Mouse (Mus musculus) thymus, postnatal 0 days (tissue): ENCODE measurements around the gene Olfr1475. TPM values are rescaled to one million over a fixed set of nuclear protein-coding genes. Genes with fewer than 3 reads are reported as not detected.
"Not testable (repeated sequence)": the region's sequence is repeated elsewhere in the genome, so short reads cannot be mapped to it uniquely, and the experiment has no call there.

Experiments
- DNase-seq: peaks from one replicate; pipeline ENCODE4 v3.0.0-alpha.2; 2015; ENCODE audit warnings: low spot score
- polyA plus RNA-seq: library from polyadenylated mRNA; unstranded; fragments of >200 nt; fragmentation: Nextera tagmentation; extraction: Ambion mirVana; gene quantifications from 2 replicates; pipeline ENCODE4 v1.2.1, GENCODE M21; 2015

Olfr1475 gene
- not detected in 2 replicates for polyA plus RNA-seq

GRCm38 (mm10) chr19:13480096-13480495 is at the start of gene Olfr1475:
Gene Olfr1475 (minus strand): TSS chr19:13480196.
- no peak for DNase-seq

GRCm38 (mm10) chr19:13527613-13528012 is 47.6 kb upstream of the Olfr1475 start, which contains the start of gene Olfr1480:
Gene Olfr1480 (plus strand): TSS chr19:13527913.
- no peak for DNase-seq

GRCm38 (mm10) chr19:13500246-13500645 is 20.2 kb upstream of the Olfr1475 start, which contains the start of gene Olfr1477:
Gene Olfr1477 (plus strand): TSS chr19:13500546.
- DNase-seq = no peak

GRCm38 (mm10) chr19:13469265-13469664 is 10.7 kb downstream of the Olfr1475 start, which contains the start of gene Olfr1474:
Gene Olfr1474 (plus strand): TSS chr19:13469565.
- not testable (repeated sequence) for DNase-seq

- DNase-seq = no peak
Measured at GRCm38 (mm10) chr19:13455986-13456385, 24.0 kb downstream of the Olfr1475 start, which contains the start of gene Olfr1472. Gene Olfr1472 (minus strand): TSS chr19:13456086.

- not testable (repeated sequence) for DNase-seq
Measured at GRCm38 (mm10) chr19:13443109-13443508, 36.9 kb downstream of the Olfr1475 start, which contains the start of gene Olfr1471. Gene Olfr1471 (plus strand): TSS chr19:13443409.

Other genes with a start within 250 kb of the Olfr1475 start
- not detected in 2 replicates for gene Olfr1463, start 248.9 kb downstream of the Olfr1475 start, polyA plus RNA-seq
- not detected in 2 replicates for gene Olfr1465, start 164.7 kb downstream of the Olfr1475 start, polyA plus RNA-seq
- gene Olfr1466, start 141.3 kb downstream of the Olfr1475 start, polyA plus RNA-seq = not detected in 2 replicates
- not detected in 2 replicates for gene Olfr1467, start 118.0 kb downstream of the Olfr1475 start, polyA plus RNA-seq
- not detected in 2 replicates for gene Olfr1469, start 72.3 kb downstream of the Olfr1475 start, polyA plus RNA-seq
- not detected in 2 replicates for gene Olfr1471, start 36.8 kb downstream of the Olfr1475 start, polyA plus RNA-seq
- gene Olfr1472, start 24.1 kb downstream of the Olfr1475 start, polyA plus RNA-seq = not detected in 2 replicates
- gene Olfr1474, start 10.6 kb downstream of the Olfr1475 start, polyA plus RNA-seq = not detected in 2 replicates
- not detected in 2 replicates for gene Olfr1477, start 20.4 kb upstream of the Olfr1475 start, polyA plus RNA-seq
- not detected in 2 replicates for gene Olfr1480, start 47.7 kb upstream of the Olfr1475 start, polyA plus RNA-seq
- not detected in 2 replicates for gene Olfr1484, start 103.3 kb upstream of the Olfr1475 start, polyA plus RNA-seq
- gene Olfr1487, start 137.2 kb upstream of the Olfr1475 start, polyA plus RNA-seq = not detected in 2 replicates
- not detected in 2 replicates for gene Olfr1489, start 151.4 kb upstream of the Olfr1475 start, polyA plus RNA-seq
- not detected in 2 replicates for gene Olfr1490, start 170.9 kb upstream of the Olfr1475 start, polyA plus RNA-seq
- not detected in 2 replicates for gene Olfr1491, start 217.1 kb upstream of the Olfr1475 start, polyA plus RNA-seq
- not detected in 2 replicates for gene Olfr1493-ps1, start 243.1 kb upstream of the Olfr1475 start, polyA plus RNA-seq